Mouse (Mus musculus) G1E (cell line): ENCODE results near the gene Fam186b.

ENCODE experiments used
- CTCF ChIP-seq: IDR thresholded peaks from 2 replicates; pipeline ENCODE4 v1.5.1; 2012; ENCODE audit warnings: low read depth, low read length, inconsistent platforms, mixed read lengths
- GATA1 ChIP-seq: IDR thresholded peaks from 2 replicates; pipeline ENCODE4 v1.6.1; 2012; ENCODE audit warnings: borderline replicate concordance, low read length, inconsistent platforms, mixed read lengths
- GATA2 ChIP-seq: IDR thresholded peaks from 2 replicates; pipeline ENCODE4 v1.6.1; 2012; ENCODE audit warnings: low read depth, low read length, inconsistent platforms, borderline replicate concordance
- POLR2AphosphoS5 ChIP-seq: IDR thresholded peaks from 2 replicates; pipeline ENCODE4 v1.6.1; 2012; ENCODE audit warnings: low read depth, low read length, inconsistent platforms; ENCODE audit not compliant: insufficient replicate concordance
- TAL1 ChIP-seq: conservative IDR thresholded peaks from 2 replicates; pipeline ENCODE4 v1.6.1; 2012; ENCODE audit warnings: low read depth, low read length, inconsistent platforms, mixed read lengths

- no peak for TF ChIP-seq CTCF
- no peak for TF ChIP-seq GATA1
- no peak for TF ChIP-seq TAL1
- TF ChIP-seq POLR2AphosphoS5: no peak
- TF ChIP-seq GATA2: no peak
These were observed 47.9 kb upstream of the Fam186b start for GRCm38 (mm10) chr15:99343414-99344147.
